Mouse (Mus musculus): ENCODE measurements around the gene Mpzl1.

DNA sequence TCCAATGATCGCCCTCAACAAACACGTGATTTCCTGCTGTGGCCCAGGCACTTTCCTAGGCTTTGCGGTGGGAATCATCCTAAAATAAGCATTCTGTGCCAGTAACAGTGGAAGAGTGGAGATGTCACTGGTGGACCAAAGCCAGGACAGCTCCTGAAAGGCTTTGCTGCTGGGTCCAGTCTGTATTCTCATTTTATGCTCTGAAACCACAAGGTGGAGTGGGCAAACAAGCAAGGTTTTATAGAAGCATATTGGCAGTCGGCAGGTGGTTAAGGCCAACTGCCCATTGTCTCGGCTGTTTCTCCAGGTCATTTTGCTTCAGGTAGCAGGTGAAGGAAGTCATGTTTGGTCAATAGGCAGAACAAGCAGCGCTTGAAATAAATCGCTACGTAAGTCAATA lies 3.2 kb downstream of the Mpzl1 start:
- no peak for TF ChIP-seq POLR2A (IDR thresholded peaks at IDR 0.05; ENCODE audit: control insufficient read depth, low read depth, low read length)
- no peak for TF ChIP-seq CTCF (IDR thresholded peaks at IDR 0.05; ENCODE audit: control insufficient read depth, insufficient read depth, insufficient replicate concordance, low read depth, low read length)
